Mouse (Mus musculus) liver, embryonic 11.5 days (tissue): Measurements from ENCODE around the gene Adcy9. TPM values are rescaled to one million over a fixed set of nuclear protein-coding genes. Genes with fewer than 3 reads are reported as not detected.

Experiments used
- ATAC-seq: fragments of 200-750 bp; cut with Nextera tagmentation; replicated peaks from 2 replicates; pipeline ENCODE4 v1.8.0; 2017; ENCODE audit warnings: moderate number of reproducible peaks, mild to moderate bottlenecking, moderate TSS enrichment, moderate library complexity; ENCODE audit not compliant: low FRiP score
- DNase-seq: peaks from one replicate; pipeline ENCODE4 v3.0.0-alpha.2; 2017; ENCODE audit warnings: low spot score
- H3K27ac ChIP-seq: fragments of 300-500 bp; sonication (generic); 2 replicates; pipeline ENCODE4 v1.5.1; 2014; ENCODE audit warnings: mild to moderate bottlenecking, low read depth, low read length, control low read depth
- H3K27me3 ChIP-seq: fragments of 300-500 bp; sonication (generic); replicated peaks from 2 replicates; pipeline ENCODE4 v1.6.1; 2014; ENCODE audit warnings: low read length, mixed read lengths; ENCODE audit not compliant: control insufficient read depth, insufficient read depth
- H3K36me3 ChIP-seq: fragments of 300-500 bp; sonication (generic); 2 replicates; pipeline ENCODE4 v1.6.1; 2014; ENCODE audit warnings: mild to moderate bottlenecking, low read length, moderate library complexity, mixed read lengths; ENCODE audit not compliant: control insufficient read depth, insufficient read depth
- H3K4me1 ChIP-seq: fragments of 300-500 bp; sonication (generic); replicated peaks from 2 replicates; pipeline ENCODE4 v1.6.1; 2014; ENCODE audit warnings: low read length, mixed read lengths; ENCODE audit not compliant: control insufficient read depth, insufficient read depth
- H3K4me2 ChIP-seq: fragments of 300-500 bp; sonication (generic); 2 replicates; pipeline ENCODE4 v1.6.1; 2014; ENCODE audit warnings: mild to moderate bottlenecking, control low read depth, moderate library complexity
- H3K4me3 ChIP-seq: fragments of 300-500 bp; sonication (generic); 2 replicates; pipeline ENCODE4 v1.5.1; 2014; ENCODE audit warnings: low read depth, low read length, control low read depth
- H3K9ac ChIP-seq: fragments of 300-500 bp; sonication (generic); 2 replicates; pipeline ENCODE4 v1.6.1; 2014; ENCODE audit warnings: low read depth, low read length, control low read depth
- H3K9me3 ChIP-seq: fragments of 300-500 bp; sonication (generic); 2 replicates; pipeline ENCODE4 v1.6.1; 2016; ENCODE audit warnings: low read length, inconsistent platforms, mixed read lengths; ENCODE audit not compliant: control insufficient read depth
- WGBS: fragments of 180-500 bp; shearing (Covaris S2); extraction: QIAGEN DNeasy Blood & Tissue Kit; methylation state at CpG from one replicate; pipeline ENCODE4 v1.1.7; 2014; 5-methylcytosine and 5-hydroxymethylcytosine counted together
- polyA plus RNA-seq: library from polyadenylated mRNA; unstranded; fragments of >200 nt; fragmentation: Nextera tagmentation; extraction: Ambion mirVana; gene quantifications from 2 replicates; pipeline ENCODE4 v1.2.1, GENCODE M21; 2014

The Adcy9 gene
- polyA plus RNA-seq, 1 experiment from 2014 or later = 1.6 TPM

GRCm38 (mm10) chr16:4425658-4426234 is 5.4 kb upstream of the Adcy9 start:
- Histone ChIP-seq H3K36me3 (no peaks in the 10 kb centered on the region), H3K4me3 (no peak overlapping the region), H3K27me3 (no peaks in the 10 kb centered on the region), H3K27ac (no peak overlapping the region), H3K9me3 (no peaks in the 10 kb centered on the region), H3K4me2 (no peak overlapping the region), H3K4me1 (peaks cover 1% of the 10 kb centered on the region; the same call in 1 of the 2 replicates), H3K9ac (no peak overlapping the region)
- 29% methylated on average over 4 of the region's 4 CpGs for WGBS
- no peak for ATAC-seq
- no peak for DNase-seq

DNA sequence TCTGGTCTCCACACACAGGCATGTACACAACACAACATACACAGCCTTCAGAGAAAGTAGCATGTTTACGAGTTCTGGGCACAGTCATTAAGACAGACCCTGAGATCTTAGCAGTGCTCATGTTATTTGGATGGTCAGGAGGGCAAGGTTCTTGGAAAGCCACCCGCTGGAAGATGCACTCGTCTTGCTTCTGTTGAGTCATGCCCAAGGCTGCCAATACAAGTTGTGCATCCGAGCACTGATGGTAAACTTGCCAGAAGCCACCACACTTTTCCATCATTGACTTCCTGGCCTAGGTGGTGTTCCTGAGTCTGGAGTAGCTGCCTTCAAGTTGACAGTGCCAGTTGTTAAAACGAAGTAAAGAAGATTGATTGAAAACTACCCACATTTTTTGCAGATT is 3.3 kb upstream of the Adcy9 start:
- no peaks in the 10 kb centered on the region for H3K36me3 ChIP-seq
- H3K9me3 ChIP-seq = no peaks in the 10 kb centered on the region
- no peak overlapping the region for H3K27ac ChIP-seq
- no peak overlapping the region for H3K4me3 ChIP-seq
- ATAC-seq = no peak
- no peak overlapping the region for H3K4me2 ChIP-seq
- peaks cover 14% of the 10 kb centered on the region for H3K4me1 ChIP-seq
- H3K27me3 ChIP-seq = peaks cover 5% of the 10 kb centered on the region; the same call in 1 of the 2 replicates
- no peak overlapping the region for H3K9ac ChIP-seq
- 74% methylated on average over 5 of the region's 5 CpGs for WGBS
- DNase-seq = no peak

- no peak for ATAC-seq
- 88% methylated on average over 3 of the region's 3 CpGs for whole genome bisulfite sequencing
Observed at GRCm38 (mm10) chr16:4422991-4423390, 2.7 kb upstream of the Adcy9 start.

DNA sequence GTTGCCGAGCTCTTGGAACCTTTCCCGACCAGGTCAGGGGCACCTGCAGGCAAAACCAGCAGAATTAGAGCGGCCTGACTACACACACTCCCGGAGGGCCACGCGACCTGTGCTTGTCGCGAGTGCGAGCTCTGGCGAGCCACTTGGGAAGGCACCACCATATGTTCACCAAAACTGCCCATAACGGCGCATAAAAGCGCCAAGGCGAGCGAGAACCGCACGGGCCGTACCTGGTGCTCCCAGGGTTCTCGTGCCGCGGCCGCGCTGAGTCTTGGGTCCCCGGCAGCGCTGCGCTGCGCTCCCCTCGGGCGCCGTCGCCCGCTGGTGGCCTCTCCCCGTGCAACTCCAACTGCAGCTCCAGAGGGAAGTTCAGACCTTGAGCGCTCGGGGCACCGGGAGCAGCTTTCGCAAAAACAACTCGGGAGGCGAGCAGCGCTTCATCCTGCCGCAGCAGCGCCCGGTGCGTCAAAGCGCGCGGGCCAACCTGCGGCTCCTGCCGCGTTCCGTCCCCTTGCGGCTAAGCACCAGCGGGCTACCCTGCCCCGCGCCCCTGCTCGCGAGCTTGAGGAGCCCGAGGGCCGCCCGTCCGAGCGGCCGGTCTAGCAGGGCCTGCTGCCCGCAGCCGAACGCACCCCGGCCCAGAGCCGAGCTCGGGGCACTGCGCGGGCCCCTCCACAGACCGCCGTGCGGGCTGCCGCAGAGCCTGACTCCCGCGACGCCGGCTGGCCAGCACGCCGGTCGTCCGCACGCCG is 576 bp downstream of the Adcy9 start:
- DNase-seq (no peak), ATAC-seq (peak; percentile 70)
- Histone ChIP-seq H3K4me1 (peaks cover 37% of the 10 kb centered on the region), H3K4me3 (peak overlapping the region; percentile 78), H3K36me3 (no peaks in the 10 kb centered on the region), H3K4me2 (peak overlapping the region; percentile 94), H3K27me3 (peaks cover 7% of the 10 kb centered on the region), H3K9ac (peak overlapping the region; percentile 68), H3K9me3 (no peaks in the 10 kb centered on the region), H3K27ac (0 out of 2 replicates have a peak overlapping the region, but pooled peaks have one; percentile 37)
- WGBS = under 1% methylated on average over 85 of the region's 85 CpGs

More at GRCm38 (mm10) chr16:4422991-4423390, 2.7 kb upstream of the Adcy9 start:
- H3K27me3 ChIP-seq = peaks cover 7% of the 10 kb centered on the region; the same call in 1 of the 2 replicates
- no peak overlapping the region for H3K4me2 ChIP-seq
- H3K9me3 ChIP-seq = no peaks in the 10 kb centered on the region
- peaks cover 19% of the 10 kb centered on the region for H3K4me1 ChIP-seq
- H3K36me3 ChIP-seq = no peaks in the 10 kb centered on the region
- H3K27ac ChIP-seq = no peak overlapping the region
- H3K9ac ChIP-seq = no peak overlapping the region
- DNase-seq = no peak
- H3K4me3 ChIP-seq = no peak overlapping the region

GRCm38 (mm10) chr16:4418776-4419545 is 1.3 kb downstream of the Adcy9 start:
- Histone ChIP-seq H3K27me3 (peaks cover 7% of the 10 kb centered on the region), H3K4me1 (peaks cover 40% of the 10 kb centered on the region), H3K9me3 (no peaks in the 10 kb centered on the region), H3K36me3 (no peaks in the 10 kb centered on the region), H3K27ac (no peak overlapping the region), H3K9ac (peak overlapping the region; percentile 68), H3K4me2 (peak overlapping the region; percentile 94), H3K4me3 (peak overlapping the region; percentile 78)
- 9% methylated on average over 32 of the region's 32 CpGs for WGBS
- no peak for ATAC-seq
- no peak for DNase-seq

- no peak for ATAC-seq
Observed at GRCm38 (mm10) chr16:4418072-4418471, 2.2 kb downstream of the Adcy9 start.

DNA sequence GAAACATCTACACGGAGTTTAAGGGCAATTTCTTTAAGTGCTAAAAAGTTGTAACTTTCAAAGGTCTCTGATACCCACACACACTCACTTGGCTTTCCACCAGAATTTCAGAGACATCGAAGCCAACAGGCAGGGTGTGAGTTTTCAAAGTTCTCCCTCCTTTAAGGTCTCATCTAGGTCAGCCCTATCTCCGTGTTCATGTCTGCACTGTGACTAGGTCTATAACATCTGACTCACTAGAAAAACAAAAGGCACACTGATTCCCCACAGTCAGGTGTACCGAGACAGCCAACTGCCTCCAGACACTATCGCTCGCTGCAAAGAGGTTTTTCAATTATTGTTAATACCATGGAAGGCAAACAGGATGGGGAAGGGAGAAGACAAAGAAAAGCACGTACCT is 2.8 kb downstream of the Adcy9 start:
- no peak overlapping the region for H3K9ac ChIP-seq
- ATAC-seq (no peak), DNase-seq (no peak)
- H3K4me3 ChIP-seq = 0 out of 2 replicates have a peak overlapping the region, but pooled peaks have one; percentile 6
- no peak overlapping the region for H3K27ac ChIP-seq
- peaks cover 48% of the 10 kb centered on the region for H3K4me1 ChIP-seq
- H3K4me2 ChIP-seq = peak overlapping the region; percentile 94
- no peaks in the 10 kb centered on the region for H3K36me3 ChIP-seq
- peaks cover 7% of the 10 kb centered on the region for H3K27me3 ChIP-seq
- 75% methylated on average over 7 of the region's 7 CpGs for WGBS
- H3K9me3 ChIP-seq = no peaks in the 10 kb centered on the region

More at GRCm38 (mm10) chr16:4418072-4418471, 2.2 kb downstream of the Adcy9 start:
- H3K9ac ChIP-seq = no peak overlapping the region
- H3K4me1 ChIP-seq = peaks cover 48% of the 10 kb centered on the region
- peak overlapping the region; percentile 94 for H3K4me2 ChIP-seq
- H3K27ac ChIP-seq = no peak overlapping the region
- H3K9me3 ChIP-seq = no peaks in the 10 kb centered on the region
- peaks cover 7% of the 10 kb centered on the region for H3K27me3 ChIP-seq
- H3K4me3 ChIP-seq = 0 out of 2 replicates have a peak overlapping the region, but pooled peaks have one; percentile 6
- DNase-seq = no peak
- H3K36me3 ChIP-seq = no peaks in the 10 kb centered on the region
- 92% methylated on average over 11 of the region's 11 CpGs for WGBS

DNA sequence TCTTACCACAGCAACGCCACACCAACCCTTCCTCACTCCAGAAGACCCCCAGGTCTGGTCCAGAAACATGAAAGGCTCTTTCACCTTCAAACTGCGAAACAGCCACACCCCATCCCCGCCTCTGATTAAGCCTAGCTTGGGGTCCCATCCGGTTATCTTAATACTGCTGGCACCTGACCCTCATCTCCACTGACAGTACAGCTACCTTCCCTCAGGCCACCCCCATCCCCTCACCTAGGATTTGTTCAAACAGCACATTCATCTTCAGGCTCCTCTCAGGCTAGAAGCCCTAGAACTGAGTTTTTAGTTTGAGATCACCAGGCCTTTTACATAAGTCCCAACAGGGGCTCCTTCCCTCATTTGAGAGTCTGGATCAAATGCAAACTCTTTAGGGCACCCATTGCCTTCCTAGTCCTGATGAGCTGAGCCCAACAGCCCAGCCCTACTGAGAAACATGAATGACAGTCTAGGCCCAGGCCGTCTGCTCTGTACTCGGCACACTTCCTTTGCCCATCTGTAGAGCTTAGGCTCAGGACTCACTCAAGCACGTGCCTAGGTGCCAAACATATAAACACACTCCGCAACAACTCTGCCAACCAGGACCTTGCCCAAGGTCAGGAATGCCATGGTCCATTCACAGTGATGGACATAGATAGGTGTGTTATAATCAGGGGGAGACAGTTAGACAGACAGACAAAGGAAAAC is 5.3 kb downstream of the Adcy9 start:
- Histone ChIP-seq H3K9me3 (no peaks in the 10 kb centered on the region), H3K27ac (peak overlapping the region; percentile 66), H3K36me3 (no peaks in the 10 kb centered on the region), H3K27me3 (peaks cover 7% of the 10 kb centered on the region), H3K4me1 (peaks cover 45% of the 10 kb centered on the region), H3K4me3 (peak overlapping the region; percentile 20; the same call in 1 of the 2 replicates), H3K9ac (no peak overlapping the region), H3K4me2 (peak overlapping the region; percentile 58)
- ATAC-seq (peak; percentile 46), DNase-seq (no peak)
- WGBS = 58% methylated on average over 8 of the region's 8 CpGs
